Mouse (Mus musculus) thymus, postnatal 4 days (tissue): ENCODE results near the gene Plscr3.
A peak's percentile ranks its signal among the peaks of the same experiment; 100 is the strongest.

Experiments
- DNase-seq: peaks from one replicate; pipeline ENCODE4 v3.0.0; 2021

The Plscr3 gene

DNA sequence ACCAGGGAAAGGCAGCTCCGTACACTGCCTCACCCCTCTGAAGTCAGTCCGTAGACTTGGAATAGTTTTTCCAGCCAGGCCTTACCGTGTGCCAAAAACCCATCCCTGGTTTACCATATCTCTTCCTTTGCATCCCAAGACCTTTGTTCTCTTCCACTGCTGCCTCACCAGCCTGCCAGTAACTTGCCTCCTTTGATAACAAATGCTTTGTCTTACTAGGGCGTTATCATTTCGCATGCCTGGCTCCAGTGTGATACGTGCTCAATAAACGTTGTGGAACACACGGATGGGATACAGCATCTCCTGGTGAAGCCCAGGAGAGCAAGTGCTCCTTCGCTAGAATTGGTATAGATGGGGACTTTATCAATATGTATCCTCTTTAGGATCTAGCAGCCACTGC is 21.2 kb downstream of the Plscr3 start:
- DNase-seq = no peak

DNA sequence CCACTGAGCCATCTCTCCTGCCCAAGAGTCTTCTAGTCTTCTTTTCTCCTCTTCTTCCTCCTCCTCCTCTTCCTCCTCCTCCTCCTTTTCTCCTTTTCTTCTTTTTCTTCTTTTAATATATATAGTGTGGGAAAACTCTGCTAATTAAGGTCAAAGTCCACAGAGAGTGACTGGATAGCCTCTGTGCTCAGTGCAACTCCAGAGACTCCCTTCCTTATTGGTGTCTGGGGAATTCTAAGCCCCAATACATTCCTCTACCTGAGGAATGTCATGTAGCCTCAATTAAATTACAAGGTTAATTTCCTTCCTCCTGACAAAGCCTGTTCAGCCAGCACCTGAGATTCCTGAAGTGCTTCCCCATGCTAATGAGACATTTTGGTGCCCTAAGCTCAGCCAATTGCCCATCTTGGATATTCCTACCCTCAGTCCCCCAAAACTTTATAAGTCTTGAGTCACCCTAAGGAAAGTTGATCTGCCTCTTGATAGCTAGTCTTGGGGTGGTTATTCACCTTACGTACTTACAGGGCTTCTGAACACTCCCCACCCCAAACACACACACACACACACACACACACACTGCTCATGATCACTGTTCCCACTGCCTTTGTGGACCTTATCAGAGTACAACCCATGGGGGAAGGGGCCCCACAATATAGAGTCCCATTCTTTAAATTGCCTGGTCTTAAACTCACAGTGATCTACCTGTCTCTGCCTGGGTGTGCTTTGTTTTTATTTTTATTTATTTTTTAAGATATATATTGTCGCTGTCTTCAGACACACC is 24.3 kb downstream of the Plscr3 start:
- DNase-seq = no peak

DNA sequence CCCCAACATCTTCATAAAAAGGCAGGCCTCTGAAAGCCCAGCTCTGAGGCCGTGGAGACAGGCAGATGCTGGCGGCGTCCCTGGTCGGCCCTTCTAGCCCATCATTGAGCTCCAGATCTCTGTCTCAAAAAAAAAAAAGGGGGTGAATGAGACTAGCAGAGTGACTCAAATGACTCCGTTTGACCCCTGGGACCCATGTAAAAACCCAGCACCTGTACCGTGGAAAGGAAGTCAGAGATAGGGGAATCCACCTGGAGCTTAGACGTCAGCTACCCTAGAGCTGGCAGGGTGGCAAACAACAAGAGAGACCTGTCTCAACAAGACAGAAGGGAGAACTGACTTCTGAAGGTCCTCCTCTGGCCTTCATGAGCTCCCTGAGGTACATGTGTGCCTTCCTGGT is 25.6 kb downstream of the Plscr3 start:
- DNase-seq = no peak

DNA sequence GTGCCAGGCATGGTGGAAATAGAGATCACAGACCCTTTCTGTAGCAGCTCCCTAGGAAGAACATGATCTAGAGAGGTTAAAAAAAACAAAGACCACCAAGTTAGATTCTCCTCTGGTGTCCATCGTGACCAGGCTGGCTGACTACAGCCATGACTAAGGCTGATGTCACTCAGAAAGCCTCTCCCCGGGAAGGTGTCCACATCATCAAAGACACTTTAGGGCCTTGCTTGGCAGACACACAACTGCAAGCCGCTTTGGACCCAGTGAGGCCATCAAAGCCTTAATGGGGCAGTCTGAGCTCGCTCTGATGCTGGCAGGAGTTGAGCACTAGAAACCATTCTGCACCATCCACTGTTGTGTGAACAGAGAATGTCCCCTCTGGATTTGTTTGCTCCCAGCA is 26.3 kb downstream of the Plscr3 start:
- no peak for DNase-seq

DNA sequence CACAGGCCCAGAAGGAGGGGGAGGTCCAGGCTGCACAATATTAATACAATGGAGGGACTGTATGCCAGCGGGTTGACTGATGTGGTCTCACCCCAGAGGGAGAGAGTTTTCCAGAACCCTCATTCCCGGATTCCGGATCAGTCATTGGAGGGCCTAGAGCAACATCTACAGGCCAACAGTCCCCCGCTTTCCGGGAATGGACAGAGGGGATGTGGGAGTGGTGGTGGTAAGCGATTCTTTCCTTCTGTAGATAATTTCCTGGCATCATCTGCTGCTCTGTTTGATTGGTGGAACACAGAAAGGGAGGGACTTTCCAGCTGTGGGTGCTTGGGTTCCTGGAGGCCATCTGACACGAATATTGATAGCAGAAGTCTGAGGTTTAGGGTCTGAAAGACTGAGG is 30.0 kb downstream of the Plscr3 start:
- no peak for DNase-seq

DNA sequence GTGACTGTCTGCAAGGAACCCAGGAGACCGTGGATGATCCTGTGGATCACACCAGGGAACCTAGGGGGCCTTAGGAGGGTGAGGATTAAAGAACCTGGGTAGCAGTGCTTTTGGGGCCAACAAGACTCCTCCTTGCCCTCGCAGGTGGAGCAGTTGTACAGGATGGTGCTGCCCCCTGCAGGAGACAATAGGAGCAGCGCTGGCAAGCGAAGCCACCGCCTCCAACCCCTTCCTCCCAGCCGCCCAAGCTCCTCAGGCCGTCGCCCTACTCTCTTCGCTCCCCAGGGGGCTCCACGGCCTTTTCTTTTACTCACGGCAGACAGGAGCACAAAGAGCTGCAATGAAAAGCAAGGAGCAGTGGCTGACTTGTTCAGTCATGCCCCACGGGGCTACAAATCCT is 30.7 kb downstream of the Plscr3 start:
- DNase-seq = peak; percentile 97

DNA sequence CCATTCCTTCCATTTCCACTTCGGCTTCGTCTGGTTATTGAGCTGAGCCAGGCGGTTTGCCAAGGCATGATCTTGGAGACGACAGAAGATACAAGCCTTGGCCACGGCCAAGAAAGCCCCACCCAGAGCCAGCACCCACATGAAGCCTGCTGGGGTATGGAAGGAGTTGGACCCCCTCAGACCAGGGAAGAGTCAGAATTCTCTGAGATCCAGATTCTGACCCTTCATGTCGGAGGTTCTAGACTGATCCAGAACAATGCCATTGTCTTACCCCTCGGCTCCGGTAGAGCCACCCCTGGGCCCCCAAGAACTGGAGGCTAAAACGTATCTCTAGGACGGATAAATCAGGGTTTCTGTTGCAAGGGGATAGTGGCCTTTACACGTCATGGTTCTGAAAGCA is 31.7 kb downstream of the Plscr3 start, which contains the start of gene Tmem95:
Gene Tmem95, minus strand, starts transcription at position 141 of the 400 bp plus-strand sequence.
- DNase-seq = peak; percentile 15

DNA sequence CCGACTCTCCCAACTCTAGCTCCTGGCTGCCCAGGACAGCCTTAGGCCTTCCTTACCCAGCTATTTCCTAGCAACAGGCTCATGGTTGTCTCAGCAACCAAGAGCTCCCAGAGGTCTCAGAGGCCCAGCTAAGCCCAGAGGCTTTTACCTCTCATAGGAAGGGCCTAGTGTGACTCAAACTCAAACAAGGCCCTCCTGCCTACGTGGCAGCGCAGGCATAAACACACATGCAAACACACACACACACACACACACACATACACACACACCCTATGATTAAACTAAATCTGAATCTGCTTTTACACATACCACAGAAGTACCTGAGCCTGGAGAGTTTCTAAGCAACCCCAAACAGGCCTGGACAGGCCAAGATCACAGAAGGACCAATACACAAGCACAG is 32.2 kb downstream of the Plscr3 start:
- no peak for DNase-seq

DNA sequence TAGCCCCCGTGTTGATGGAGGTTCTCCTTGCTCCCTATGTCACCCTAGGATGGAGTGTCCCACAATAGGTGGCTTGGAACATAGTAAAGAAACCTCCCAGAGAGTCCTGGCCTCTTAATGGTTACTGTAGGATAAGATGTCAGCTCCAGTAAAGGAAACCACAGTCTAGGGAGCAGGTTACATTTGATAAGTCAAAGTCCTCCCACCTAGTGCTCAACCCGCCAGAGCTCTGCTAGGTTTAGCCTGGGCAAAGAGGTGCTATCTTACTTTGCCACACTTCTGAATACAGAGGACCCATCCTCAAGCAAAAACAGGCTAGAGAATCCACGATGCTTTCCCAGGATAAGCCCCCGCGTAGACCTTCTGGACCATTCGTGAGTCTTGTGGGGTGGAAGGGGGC is 32.8 kb downstream of the Plscr3 start:
- DNase-seq = no peak

DNA sequence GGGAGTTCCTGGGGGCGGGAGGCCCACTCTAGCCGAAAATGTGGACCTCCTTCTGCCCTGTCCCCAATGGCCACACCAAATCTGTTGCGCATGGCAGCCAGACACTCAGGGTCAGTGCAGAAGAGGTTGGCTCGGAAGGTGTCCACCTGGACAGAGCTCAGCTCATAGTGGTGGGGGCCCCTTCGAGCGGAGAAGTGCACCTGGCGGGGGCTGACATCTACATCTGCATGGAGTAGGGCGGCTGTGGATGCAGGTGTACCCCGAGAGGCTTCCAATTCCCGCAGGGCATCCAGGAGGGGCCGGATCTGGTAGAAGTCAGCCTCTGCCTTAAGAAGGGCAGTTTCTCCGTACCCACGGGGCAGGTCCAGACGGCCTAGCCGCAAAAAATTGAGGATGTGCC is 33.5 kb downstream of the Plscr3 start:
- peak; percentile 26 for DNase-seq

DNA sequence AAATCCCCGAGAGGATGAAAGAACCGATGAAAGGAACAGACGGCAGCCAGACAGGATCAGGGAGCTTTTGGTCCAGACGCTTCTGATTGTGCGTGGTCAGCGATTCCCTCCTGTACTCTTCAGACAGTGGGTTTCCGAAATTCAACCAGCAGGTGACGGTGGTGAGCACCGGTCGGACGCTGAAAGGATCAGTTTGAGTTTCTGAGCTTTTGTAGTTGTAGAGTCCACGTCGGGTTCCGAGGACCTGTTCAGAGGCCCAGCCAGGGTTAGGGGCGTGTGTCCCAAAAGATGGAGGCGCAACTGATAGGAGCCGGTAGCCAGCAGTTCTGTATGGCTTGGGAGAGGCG is 34.3 kb downstream of the Plscr3 start:
- DNase-seq = peak; percentile 78

DNA sequence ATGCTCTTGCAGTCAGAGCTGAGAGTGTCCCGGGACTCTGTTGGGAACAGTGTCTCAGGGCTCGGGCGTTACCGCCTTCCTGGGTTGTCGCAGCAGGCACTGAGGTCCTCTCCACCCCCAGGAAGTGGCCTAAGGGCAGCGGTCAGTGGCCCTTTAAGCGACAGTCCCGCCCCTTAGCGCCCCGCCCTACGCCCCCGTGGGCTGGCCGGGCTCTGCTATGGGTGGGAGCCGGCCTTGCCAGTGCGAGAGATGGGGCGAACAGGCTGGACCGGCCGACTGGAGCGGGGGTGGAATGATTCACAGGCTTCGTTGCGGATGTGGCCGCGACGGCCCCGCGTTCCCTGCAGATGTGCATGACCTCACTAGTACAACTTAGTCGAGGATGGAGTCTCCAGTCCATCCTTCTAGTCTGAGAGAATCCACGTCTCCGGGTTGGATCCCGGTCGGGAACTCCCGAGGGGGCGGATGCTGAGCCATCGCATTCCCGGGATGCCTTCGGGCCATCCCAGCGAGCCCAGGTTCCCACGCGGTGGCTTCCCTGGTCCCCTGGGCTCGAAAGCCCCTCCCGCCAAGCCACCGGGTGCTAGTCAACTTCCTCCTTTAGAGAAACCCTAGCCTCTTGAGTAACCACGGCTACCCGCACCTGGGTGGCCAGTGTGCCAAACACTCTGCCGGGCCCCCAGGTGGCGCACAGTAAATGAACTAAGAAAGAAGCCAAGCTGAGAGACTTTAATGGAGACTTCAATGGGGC is 34.9 kb downstream of the Plscr3 start, which contains the start of gene Kctd11:
Gene Kctd11, minus strand, starts transcription at position 554 of the 751 bp plus-strand sequence.
- DNase-seq = peak; percentile 85

DNA sequence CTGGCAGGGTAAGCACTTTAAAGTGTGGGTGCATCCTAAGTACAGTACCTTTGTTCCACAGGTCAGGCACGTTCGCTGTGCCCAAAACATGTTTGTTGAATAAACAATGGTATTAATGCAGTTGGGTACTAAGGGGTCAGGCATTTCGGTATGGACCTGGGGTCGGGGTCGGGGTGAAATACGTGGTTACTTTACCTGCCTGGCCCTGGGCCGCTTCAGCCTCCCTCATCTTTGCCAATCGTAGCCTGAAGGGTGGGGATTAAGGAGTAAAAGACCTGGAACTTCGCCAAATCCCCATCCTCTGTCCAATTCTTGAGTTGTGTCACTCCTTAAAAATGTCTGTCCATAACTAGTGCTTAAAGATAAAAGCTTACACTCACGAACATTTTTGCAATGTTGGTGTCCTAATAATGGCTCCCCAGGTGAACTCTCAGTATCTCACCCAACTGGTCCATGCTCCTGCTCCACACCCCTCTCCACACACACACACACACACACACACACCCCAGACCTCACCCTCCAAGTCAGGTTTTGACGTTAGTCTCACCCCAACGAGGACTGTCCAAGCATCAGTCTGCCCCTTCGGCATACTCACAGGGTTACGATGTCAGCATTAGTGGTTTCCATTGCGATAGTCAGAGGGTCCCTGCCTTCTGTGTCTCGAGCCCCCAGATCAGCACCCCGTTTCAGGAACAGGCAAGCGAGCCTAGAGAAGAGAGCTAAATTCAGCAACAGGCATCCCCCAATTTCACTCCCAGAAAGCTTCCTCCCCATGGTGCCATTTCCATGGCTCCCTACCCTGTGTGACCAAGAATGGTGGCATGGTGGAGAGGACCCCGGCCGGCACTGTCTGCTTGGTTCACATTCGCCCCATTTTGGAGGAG is 35.9 kb downstream of the Plscr3 start:
- DNase-seq = peak; percentile 15

DNA sequence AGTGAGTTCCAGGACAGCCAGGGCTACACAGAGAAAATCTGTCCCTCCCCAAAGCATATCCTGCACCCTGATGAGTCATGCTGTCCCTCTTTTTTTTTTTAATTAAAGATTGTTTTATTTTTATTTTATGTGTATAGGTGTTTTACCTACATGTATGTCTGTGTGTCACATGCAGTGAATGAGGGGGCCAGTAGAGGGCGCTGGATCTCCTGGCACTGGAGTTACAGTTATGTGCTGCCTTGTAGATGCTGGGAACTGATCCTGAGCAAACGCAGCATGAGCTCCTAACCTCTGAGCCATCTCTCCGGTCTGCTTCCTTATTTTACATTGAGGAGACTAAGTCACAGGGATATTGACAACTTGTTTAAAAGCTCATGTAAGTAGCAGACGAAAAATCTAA is 36.9 kb downstream of the Plscr3 start:
- DNase-seq = peak; percentile 82

DNA sequence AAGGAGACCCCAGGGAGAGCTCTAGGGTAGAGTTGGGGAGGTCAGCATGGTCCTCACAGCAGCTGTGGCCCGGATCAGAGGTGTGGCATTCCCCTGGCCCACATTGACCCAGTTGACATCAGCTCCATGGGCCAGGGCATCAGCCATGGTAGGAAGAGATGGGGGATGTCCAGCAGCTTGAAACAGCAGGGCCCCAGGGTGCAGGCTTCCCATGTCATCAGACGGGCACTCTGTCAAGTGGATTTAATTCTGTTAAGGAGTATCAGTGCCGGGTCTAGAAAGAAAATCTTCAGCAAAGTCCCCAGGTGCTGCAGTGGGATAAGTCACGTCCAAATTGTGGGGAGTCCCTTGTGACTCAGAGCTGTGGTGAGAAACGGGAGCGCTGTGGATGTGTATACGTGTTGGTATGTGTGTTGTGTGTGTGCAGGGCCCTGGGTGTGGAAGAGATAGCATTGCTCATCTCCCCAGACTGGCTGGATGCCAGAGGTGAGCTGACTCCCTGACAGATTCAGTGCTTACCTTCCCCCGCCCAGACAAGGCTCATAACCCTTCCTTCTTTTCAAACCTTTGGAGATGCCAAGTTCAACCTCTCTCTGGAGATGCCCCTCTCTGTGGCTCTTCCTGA is 37.5 kb downstream of the Plscr3 start:
- DNase-seq = peak; percentile 13

DNA sequence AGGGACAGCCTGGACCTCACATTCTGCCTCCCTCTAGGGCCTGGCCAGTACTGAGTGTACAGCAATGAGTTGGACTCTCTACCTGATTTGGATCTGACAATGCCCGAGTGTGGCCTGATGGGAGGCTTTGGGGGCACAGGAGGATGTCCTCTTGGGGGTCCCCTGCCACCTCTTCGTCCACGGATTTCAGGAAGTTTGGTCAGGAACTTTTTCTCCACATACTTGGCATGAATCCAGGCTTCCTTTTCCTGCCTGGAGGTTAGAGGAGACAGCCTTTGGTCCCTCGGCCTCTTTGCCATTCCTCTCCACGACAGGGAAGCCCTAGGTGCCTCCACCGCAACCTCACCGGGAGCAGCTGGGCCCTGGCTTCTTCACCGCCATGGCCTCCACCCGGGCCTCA is 38.1 kb downstream of the Plscr3 start:
- peak; percentile 14 for DNase-seq

DNA sequence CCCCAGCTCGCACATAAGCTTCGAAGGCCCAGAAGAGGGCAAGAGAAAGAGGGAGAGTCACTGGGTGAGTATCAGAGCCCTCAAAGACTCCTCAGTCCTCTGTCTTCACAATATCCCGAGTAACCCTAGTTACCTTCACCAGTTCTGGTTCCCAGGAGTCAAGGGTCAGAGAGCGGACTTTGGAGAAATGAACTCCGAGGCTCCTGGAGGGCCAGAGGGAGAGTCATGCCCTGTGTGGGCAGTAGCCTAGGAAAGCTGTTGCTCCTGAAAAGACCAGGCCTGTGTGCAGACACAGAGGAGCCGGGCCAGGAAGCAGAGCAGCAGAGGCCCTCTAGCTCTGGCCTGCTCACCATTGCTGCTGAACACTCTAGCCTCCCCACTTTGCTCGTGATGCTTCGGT is 38.5 kb downstream of the Plscr3 start:
- no peak for DNase-seq

DNA sequence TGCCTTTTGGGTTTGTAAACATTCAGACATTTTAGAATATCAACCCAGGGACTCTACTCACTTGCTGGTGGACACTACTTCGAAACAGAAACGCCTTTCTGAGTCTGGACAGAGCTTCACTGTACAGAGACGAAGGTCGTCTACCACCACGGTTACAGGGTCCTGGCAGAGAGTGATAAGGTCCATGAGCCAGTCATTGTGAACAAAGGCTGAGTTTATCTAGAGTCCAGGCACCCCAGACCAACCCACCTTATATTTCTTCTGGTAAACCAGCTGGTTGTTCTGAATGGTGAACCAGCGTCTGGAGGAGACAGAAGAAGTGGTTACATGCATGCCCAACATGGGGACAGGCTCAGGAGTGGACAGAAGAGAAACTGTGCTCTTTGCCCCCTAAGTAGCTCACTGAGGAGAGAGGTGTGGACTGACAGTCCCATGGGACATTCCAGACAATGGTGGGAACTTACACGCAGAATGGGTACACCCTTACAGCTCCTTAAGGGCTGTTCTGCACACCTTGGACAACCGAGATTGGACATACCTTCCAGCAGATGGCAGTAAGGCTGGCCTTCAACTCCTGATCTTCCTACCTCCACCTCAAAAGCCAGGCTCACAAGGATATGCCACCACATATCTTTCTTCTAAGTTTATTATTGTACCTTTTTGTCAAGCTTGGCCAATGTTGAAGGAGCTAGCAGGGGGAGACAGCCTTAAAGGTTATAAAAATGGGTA is 40.9 kb downstream of the Plscr3 start:
- DNase-seq = peak; percentile 10

DNA sequence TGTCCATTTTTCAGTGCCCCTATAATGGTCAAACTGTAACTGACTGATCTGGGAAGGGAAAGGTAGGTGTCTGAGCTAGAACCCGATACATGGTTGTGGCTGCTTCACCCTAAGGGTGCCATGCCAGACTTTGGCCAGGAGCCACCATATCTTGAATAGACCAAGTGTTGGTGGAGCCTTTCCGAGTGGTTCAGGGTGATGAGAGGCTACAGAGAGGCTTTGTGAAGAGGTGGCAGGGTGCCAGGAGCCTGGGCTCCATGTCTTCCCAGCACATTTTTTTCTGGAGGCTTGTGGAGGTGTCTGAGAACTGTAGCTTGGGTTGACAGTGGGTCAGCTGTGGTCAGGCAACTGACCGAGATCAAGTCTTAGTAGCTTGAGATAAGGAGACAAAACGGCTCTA is 45.3 kb downstream of the Plscr3 start:
- DNase-seq = peak; percentile 8

DNA sequence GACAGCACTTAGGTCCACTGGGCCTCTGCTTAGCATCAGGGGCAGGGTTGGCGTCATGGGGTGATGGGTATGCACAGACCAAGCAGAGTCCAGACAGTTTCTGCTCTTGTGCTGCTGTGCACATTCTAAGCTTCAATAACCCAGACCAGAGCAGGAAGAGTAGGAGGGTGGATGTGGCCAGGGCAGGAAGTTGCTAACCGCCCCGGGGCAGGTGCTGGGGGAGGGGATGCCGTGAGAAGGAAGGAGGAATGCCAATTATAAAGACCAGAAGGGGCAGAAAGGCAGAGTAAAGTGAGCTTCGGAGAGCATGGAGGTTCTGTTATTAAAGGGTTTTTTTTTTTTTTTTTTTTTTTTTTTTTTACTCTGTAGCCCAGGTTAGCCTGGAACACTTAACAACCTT is 48.5 kb downstream of the Plscr3 start:
- peak; percentile 87 for DNase-seq

DNA sequence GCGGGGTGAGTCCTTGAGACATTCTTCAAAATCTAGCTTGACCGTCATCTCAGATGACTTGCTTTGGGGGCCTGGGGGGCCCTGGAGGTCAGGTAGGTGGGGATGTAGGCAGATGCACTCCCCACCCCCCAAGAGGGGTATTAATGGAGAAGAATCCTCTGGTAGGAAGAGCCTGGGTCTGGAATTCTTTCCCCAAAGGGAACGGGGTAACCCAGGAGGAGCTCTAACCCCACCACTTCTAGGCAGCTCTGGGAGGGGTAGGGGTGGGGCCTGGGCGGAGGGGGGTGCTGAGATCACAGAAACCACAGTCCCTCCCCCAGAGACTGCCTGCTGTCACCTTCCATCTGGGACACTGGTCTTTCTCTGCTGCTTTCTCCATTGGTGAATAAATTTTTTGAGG is 49.1 kb downstream of the Plscr3 start, which contains the start of gene Acap1:
Gene Acap1, minus strand, starts transcription at position 249 of the 400 bp plus-strand sequence.
- DNase-seq = peak; percentile 76

DNA sequence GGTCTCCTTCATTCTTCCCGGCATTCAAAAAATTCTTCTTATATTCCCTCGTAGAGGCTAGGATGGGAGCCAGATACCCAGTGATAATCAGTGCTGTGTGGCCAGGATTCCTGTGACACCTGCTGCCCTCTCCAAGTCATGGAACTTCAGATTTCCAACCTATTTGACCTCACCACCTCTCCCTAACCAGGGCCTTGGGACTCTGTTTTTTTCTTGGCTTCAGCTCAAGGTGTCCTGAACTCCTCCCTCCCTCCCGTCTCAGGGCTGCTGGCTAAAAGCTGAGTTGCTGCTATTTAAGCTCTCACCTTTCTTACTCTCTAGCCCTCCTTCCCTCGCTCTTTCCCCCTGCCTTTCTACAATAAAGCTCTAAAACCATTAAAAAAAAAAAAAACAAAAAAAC is 53.7 kb downstream of the Plscr3 start:
- peak; percentile 42 for DNase-seq
